Mouse (Mus musculus) thymus, postnatal 0 days (tissue): ENCODE results near the gene Gm16253. TPM values are rescaled to one million over a fixed set of nuclear protein-coding genes. Genes with fewer than 3 reads are reported as not detected.

ENCODE experiments used
- DNase-seq: peaks from one replicate; pipeline ENCODE4 v3.0.0-alpha.2; 2015; ENCODE audit warnings: low spot score
- polyA plus RNA-seq: library from polyadenylated mRNA; unstranded; fragments of >200 nt; fragmentation: Nextera tagmentation; extraction: Ambion mirVana; gene quantifications from 2 replicates; pipeline ENCODE4 v1.2.1, GENCODE M21; 2015

Gene Gm16253
- polyA plus RNA-seq, 1 experiment from 2014 or later, result 0.46 TPM

DNA sequence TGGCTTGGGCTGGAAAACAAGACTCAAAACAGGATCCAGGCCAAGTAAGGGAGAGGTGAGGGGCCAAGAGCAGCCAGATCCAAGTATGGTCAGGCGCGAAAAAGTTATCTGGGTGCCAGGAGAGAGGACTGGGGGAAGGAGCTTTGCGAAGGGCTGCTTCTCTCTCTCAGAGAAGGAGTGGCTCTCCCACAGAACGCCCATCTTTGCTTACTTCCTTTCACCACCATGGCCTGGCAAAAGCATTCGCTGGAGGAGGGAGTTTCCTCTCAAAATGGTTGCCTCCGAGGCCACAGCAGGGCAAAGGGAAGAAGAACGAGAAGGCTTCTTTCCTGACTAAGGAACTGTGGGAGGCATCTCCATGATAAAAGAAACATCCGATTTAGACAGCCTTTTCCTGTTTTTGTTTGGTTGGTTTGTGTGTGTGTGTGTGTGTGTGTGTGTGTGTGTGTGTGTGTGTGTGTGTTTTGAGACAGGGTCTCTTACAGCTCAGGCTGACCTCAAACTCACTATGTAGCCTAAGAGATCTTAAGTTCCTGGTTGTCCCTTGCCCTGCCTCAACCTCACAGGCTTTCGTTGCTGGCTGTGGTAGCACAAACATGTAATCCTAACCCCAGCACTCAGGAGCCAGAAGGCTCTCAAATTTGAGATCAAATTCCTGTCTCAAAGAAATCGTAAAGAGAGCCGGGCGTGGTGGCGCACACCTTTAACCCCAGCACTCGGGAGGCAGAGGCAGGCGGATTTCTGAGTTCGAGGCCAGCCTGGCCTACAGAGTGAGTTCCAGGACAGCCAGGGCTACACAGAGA is 4.7 kb upstream of the Gm16253 start:
- DNase-seq, result no peak

DNA sequence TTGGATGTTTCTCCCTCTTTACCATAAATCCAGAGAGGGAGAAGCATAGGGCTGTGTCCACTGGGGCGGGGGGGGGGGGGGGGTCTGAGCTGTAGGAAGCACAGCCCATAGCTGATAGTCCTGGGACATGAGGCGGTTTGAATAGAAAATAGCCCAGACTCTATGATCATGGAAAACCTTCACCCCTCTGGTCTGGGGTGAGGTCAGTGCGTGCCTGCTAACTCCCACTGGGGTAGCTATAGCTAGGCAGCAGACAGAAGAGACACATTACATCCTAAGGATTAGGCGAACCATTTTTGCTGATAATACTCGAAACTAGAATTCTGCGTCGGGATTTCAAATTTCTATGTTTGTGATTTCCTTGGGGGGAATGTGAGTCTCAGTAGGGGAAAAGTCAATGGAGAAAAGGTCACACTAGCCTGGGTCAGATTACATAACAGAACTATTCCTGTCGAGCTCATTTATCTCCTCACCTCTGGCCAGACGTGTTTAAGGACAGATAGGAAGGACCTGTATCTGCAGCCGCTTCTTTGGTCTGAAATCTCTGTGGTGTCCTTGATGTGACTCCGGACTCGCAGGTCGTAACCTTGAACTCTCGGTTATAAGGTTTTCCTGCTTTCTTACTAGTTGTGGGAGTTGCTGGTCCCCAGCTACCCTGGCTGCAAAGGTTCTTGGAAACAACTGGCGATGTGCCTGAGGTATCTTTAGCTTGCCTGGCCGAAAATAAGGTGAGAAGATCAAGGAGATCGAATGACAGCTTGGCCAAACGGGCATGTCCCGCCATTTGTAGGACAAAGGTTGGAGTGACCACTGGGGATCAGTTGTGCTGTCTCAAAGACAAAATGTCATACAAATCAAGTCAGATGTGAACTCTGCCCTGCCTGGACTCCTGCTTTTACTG is 2.9 kb upstream of the Gm16253 start:
- DNase-seq, result no peak

DNA sequence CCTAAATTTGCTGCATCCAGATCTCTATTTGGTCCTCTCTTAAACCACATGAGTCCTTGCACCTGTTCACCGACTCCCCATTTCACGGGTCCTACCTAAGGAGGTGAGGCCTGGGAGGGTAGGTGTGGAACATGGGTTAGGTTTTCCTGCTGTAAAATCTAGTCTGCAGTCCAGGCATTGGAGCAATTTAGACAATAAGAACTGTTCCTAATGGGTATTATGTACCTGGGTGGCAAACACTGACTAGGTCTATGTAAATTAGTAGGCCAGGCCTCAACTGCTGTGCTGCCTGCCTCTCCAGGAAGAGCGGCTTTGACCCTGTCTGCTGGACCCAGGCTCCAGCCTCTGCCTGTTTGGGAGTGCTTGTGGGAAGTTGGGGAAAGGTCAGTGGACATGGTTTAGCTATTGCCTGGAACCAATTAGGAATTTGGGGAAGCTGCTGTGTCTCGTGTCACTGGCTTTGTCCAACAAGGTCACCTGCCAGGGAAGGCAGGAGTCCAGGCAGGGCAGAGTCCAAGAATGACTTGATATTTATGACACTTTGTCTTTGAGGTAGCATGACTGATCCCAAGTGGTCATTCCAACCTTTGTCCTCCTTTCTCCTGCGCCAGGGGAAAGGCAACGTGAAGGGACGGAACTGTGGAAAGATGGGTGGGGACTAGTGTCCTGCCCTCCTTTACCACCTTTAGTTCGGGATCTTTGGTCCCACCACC is 1.4 kb upstream of the Gm16253 start:
- no peak for DNase-seq

DNA sequence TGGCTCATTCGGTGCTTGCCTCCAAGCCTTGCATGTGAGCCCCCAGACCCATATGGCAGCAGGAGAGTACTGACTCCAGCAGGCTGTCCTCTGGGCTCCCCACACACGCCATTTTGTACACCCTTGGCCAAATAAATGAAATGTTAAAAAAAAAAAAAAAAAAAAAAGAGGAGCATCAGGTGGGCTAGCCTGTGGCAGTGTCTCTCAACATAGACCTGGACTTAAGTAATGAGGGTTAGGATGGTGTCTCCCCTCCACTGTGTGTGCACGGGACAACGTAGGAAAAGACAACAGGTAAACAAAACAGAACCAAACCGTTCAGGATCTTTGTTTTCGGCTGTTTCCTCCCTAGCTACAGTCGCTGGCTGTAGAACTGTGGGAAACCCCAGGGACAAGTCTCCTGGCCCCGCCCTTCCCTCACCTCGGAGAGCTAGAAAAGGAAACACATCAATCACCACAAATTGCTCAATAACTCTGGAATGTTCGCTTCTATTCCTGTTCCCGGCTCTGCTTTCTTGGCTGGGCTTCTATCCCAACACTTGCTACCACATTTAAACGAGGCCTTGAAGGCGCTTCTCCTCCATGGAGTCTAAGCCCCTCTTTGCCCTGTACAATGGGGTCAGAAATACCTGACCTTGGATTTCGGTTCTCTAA is 652 bp upstream of the Gm16253 start:
- DNase-seq, result no peak

DNA sequence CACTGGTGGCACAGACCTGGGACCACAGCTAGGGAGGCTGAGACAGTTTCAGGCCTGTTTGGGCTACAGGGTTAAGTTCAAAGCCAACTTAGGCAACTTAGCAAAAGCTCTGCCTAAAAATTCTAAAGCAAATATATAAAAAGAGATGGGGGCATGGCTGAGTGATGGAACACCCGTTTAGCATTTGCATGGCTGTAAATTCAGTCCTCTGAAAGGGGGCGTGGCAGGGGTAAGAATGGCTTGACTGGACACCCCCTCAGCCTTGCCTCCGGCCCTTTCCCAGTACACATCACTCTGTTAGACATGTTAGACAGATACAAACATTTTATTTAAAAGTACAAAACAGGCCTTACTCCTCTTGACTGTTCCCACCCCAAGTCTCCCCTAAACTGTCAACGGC is 782 bp downstream of the Gm16253 start:
- DNase-seq, result no peak

DNA sequence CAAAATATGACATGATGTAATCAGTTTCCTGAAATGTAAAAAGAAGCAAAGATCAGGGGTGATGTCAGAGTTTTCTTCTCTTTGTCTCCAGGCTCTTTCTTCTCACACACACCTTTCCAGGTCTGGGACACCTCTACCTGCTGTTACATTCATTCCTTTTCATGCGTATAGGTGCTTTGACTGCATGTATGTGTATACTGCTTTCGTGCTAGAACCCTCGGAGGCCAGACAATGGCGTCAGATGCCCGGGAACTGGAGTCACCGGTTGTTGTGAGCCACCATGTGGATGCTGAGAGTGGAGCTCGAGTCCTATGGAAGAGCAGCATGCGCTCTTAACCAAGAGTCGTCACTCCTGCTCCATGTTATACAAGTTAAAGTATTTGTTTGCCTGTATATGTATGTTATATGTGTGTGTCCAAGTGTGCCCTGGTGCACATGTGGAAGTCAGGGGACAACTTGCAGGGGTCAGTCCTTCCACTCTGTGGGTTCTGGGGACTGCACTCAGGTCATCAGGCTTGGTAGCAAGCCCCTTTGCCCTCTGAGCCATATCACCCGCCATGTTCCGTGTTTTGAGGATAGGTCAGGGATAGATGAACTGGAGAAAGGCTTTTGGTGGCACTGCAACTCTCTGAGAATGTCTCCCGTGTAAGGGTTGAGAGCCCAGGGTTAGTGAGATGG is 1.9 kb downstream of the Gm16253 start:
- DNase-seq, result no peak

DNA sequence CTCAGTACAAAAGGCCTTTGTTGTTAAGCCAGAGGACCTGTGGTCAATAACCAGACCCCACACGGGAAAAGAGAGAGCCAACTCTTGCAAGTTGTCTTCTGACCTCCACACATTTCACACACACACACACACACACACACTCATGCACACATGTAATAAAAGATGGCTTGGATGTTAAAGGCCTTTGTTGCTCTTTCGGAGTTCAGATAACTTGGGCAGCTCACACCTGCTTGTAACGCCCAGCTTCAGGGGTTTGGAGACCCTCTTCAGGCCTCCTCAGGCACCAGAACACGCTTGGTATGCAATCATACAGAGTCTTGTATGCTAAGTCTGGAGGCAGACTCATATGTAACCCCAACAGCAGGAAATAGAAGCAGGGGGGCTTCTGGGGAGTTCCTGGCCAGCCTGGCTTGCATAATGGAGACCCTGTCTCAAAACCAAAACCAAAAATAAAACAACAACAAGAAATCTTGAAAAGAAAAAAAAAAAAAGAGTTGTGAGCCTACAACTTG is 2.5 kb downstream of the Gm16253 start:
- DNase-seq, result no peak

DNA sequence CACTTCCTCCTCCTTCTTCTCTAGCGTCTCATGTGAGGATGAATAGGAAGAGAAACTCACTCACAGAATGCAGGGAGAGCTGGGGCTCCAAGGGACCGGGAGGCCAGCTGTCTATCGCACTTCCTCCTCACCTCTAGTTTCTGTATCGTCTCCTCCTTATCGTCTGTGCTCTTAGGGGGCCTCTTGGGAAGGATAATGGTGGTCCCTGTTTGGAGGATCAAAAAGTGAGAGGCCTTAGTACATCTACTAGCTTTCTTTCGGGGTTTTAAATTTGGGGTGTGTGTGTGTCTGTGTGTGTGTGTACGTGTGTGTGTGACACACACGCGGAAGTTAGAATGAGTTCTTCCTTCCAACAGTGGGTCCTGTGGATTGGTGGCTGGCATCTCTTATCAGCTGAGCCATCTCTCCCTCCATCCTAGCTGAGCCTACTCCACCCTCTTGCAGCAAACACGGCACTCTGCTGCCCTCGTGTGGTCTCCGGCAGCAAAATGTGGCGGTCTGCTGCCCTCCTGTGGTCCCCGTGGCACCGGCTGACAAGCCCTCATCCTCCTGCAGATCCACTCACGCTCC is 3.2 kb downstream of the Gm16253 start:
- DNase-seq, result peak; percentile 91

DNA sequence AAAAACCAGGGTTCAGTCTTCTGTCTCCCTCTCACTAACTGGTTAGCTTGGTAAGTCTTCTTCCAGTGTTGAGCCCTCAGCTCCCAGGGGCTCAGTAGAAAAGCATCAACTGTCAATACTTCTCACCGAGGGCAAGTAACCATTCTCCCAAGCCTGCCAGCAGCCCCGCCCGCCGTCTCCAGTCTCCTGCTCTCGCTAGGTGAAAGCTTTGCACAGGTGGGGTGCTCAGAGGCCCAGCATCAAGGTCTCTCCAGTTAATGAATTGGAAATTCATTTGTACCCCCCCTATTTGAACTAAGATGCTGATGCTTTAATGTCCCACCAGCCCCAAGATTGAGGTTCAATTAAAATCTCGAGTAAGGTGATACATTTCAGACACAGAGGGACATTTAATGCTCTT is 4.4 kb downstream of the Gm16253 start:
- DNase-seq, result no peak

DNA sequence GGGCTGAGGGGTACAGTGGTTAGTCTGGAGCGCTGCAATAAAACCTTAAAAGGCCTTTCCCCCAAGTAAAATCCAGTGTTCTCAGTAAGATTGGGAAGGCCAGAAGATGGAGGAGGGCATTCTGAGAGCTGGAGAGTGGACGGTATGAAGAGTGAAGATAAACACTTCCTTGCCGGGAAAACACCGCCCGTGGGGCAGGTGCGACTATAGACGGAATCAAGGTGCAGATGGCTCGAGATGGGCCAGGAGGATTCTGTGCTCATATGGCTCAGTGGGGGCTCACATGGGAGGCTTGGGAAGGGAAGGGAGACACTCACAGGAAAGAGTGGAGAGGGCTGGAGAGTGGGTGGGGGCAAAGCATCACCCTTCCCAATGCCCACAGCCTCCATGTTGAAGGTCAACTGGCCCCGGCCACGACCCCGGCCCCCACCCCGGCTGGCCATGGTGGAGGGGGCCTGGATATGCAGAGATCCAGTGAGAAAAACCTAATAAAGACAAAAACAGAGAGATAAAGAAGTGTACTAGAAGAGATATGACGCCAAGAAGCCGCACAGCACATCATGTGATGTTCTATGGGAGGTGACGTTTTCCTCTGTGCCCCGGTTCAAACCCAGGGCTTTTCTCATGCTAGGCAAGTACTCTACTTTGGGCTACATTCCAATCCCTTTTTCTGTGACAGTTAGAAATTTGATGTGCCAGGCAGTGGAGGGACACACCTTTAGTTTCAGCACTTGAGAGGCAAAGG is 5.2 kb downstream of the Gm16253 start:
- no peak for DNase-seq

DNA sequence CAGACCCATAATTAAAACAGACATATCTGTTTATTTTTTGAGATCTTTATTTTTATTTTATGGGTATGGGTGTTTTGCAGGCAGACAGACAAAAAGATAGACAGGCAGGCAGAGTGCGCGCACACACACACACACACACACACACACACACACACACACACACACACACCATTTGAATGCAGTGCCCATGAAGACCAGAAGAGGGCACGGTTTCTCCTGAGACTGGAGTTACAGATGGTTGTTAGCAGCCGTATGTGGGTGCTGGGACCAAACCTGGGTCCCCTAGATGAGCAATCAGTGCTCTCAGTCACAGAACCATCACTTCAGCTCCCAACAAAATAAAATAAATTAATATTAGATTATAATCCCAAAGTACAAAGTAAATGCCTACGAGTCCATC is 6.6 kb downstream of the Gm16253 start:
- DNase-seq, result no peak

DNA sequence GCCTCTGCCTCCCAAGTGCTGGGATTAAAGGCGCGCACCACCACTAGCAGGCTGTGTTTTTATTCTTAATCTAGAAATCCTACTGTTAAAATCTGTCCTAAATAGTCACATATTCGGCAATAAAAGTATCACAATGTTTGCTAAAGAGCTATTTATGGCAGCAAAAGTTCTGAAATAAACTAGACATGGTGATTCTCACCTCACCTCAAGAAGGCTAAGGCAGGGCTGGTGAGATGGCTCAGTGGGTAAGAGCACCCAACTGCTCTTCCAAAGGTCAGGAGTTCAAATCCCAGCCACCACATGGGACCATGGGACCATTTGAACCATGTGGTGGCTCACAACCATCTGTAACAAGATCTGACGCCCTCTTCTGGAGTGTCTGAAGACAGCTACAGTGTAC is 13.9 kb downstream of the Gm16253 start:
- no peak for DNase-seq

DNA sequence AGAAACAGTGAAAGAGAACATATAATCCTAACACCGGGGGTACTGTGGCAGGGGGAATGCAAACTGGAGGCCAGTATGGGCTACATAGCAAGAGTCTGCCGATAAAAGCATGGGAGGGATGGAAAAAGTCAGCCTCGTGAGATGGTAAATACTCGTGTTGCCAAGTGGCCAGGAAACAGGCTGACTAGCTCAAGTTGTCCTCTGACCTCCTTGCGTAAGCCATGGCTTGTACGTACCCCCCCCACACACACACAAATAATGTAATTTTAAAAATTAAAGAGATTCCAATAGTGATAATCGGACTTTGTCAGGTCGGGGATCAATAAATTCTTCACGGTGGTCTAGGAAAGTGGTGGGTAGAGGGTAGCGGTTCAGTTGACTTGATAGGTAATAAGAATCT is 16.6 kb downstream of the Gm16253 start:
- DNase-seq, result peak; percentile 17

DNA sequence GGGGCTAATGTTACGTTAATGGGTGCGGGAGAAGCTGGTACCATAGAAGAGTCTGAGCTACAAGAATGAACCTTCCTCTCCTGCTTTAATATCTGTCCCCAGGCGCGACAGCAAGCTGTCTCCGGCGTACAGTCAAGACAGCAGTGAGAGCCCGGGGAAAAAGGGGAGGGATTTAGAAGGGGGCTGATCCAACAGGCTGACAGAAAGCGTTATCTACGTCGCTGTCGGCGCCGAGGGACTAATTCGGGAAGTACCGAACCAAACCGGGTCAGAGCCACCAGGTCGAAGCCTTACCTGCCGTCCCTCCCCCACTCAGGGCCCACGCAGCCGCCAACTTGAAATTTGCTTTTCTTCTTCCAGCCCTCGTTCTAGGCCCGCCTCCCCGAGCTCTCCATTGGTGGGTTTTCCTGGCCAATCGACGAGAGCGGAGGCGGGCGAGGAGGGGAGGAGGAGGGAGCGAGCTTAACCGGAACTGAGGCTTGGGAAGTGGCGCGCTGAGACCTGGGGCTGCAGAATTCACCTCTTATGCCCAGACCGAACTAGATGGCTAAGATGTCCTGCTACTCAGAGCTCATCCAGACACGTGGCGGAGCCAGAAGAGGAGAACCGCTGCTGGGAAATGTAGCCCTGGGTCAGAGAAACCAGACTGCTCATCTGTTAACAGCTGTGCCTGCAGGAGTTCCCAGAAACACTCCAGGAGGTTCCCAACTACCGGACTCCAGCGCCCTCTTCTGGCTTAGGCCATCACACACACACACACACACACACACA is 17.2 kb downstream of the Gm16253 start, which contains the start of gene Polr3gl:
Polr3gl (minus strand) TSS at position 392 of the 771 bp plus-strand sequence.
- peak; percentile 94 for DNase-seq

DNA sequence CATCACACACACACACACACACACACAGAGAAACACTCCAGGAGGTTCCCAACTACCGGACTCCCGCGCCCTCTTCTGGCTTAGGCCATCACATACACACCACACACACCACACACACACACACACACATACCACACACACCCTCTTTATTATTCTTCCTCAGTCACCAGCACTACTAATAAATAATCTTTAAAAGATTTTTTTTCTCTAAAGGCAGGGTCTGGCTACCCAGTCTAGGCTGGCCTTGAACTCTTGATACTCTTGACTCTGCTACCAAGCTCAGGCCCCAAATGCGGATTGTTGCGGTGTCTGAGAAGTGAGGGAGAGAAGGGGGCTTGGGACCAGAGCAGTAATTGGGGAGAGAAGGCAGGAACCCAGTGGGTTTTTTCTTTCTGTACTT is 18.1 kb downstream of the Gm16253 start:
- no peak for DNase-seq

DNA sequence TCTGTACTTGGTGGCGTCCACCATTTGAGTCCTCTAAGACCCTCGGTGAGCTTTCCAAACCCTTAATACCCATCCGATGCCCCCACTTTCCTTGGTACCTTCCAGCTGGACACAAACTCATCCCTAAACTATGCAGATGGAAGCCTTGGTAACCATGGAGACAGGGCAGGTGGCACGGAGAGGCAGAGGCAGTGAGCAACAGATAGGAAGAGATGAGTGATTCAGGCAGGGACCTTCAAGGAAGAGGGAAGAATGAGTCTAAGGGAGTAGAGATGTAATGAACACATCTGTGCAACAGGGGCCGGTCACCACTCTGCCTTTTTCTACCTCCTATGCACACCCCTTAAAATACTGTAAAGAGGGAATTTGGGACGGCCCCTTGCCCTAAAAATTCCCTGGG is 18.9 kb downstream of the Gm16253 start:
- DNase-seq, result no peak

DNA sequence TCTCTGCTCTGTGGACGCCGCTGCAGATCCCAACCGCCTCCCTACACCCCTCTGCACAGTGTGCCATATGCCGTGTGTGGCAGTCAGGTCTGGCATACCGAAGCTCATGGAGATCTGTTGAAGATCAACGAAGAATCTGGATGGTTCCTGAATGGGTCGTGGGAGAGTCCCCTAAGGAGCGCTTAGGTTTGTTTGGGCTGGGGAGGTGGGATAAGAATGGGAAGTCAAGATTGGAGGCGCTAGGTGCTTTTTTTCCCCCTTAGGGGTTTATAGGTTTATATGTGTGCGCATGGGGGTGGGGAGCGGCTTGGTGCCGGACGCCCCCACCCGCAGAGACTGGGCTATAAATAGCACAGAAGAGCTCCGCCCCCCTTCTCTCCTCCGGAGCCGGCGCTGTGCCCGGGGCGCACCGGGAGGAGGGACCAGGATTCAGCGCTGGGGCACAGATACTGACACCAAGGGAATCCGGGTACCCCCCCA is 19.5 kb downstream of the Gm16253 start, which contains the start of gene Ankrd34a:
Ankrd34a (plus strand) TSS at position 409 of the 480 bp plus-strand sequence.
- DNase-seq, result no peak

DNA sequence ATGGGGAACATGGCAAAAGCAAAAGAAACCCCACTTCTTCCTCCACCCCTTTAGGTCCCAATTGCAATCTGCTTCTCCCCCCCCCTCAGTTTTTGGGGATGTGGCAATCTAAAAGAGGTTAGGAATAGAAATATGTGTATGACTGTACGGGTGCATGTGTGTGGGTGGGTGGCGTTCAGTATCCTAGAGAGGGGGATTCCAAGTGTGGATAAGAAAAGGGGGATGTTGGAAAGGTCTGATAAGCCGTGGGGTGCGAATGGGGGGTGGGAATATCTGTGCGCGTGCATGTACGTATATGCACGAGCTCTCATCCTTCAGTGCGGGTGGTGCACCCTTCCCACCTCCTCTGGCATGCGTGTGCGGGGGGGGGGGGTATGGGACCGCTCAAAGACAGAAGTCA is 20.1 kb downstream of the Gm16253 start:
- DNase-seq, result no peak
